Mouse (Mus musculus) CD4-positive, CD25-positive, alpha-beta regulatory T cell, adult 4 months (primary cell): ENCODE data around the gene Pafah1b2. TPM values are rescaled to one million over a fixed set of nuclear protein-coding genes. Genes with fewer than 3 reads are reported as not detected.

Experiments used
- ATAC-seq: one replicate; pipeline ENCODE4 v1.8.0; 2017
- polyA plus RNA-seq, 2 experiments: library from polyadenylated mRNA; unstranded; fragments of 100-300 nt; shearing (Covaris generic); gene quantifications; one replicate each; pipeline ENCODE4 v1.2.1; 2017

The Pafah1b2 gene
- polyA plus RNA-seq, result 10 to 100 TPM; 64.2 to 72.1 TPM

DNA sequence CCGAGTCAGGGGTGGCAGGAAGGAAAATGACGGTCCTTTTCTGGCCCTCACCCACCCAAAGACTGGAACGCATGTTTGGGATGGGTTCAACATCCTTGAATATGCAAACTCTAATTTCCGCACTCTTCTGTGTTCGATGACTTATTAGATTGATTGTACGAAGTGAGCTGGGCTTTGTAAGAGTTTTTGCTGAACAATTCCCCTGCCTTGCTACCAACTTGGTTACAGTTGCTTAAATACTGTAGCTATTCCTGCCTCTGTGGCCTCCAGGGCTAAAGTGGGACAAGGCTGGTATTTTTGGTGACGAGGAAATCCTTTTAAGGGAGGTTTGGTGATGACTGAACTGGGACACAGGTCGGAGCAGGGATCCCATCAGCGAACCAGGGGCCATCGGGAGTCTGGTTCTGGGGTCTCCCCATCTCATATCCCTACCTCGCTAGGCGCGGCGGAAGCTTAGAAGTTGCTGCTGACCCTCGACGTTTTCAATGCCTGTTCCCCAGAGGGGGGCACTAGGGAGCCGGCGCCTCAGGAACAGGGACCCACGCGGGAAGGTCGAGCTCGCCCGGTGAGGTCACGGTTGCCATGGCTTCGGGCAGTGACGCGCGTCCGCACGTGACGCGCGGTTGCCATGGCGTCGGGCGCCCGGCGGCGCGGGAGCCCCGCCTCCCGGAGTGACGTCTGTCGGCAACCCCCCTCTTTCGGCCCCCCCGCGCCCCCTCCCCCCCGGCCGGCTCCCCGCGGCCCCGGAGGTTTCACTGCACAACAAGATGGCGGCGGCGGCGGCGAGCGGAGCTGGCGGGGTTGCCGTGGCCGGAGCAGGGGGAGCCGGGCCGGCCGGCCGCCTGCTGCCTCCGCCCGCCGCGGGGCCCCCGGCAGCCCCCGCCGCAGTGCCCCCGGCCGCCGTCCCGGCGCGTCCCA lies at the start of gene Pafah1b2, which contains the start of gene Sik3:
TSS of gene Pafah1b2 (minus strand) at position 600 of the 918 bp plus-strand sequence.
TSS of gene Sik3 (plus strand) at position 730 of the 918 bp plus-strand sequence.
- ATAC-seq, result peak; percentile 82

DNA sequence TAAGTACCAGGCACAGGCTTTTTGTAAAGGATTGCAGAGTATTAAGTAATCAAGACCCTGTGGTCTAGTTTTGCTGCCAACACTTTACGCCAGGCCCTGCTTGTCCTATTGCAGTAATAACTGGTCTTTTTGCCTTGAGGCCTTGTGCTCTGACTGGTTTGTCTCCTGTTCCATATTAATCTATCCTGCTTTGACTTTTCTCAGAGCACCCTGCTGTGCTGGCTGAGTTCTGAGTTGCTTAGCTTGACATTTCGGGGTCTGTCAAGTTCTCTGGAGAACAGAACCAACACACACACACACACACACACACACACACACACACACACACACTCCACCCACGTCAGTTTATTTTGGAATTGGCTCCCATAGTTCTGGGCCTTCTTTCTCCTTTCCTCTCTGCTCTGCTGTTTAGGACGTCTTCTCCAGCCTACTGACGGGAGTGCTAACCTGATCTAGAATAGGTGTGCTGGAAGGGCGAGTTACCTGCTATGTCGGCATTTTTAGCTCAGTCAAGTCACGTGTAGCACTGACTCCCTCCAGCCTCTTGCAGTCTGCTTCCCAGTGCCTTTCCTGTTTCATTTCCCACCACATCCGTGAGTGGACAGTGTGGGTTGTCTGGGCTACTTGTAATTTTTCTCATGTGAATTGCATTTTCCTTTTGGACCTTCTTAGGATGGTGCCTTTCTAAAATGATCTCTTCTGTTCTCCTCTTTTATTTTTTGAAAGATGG lies 49.4 kb upstream of the Pafah1b2 start:
- ATAC-seq, result no peak

DNA sequence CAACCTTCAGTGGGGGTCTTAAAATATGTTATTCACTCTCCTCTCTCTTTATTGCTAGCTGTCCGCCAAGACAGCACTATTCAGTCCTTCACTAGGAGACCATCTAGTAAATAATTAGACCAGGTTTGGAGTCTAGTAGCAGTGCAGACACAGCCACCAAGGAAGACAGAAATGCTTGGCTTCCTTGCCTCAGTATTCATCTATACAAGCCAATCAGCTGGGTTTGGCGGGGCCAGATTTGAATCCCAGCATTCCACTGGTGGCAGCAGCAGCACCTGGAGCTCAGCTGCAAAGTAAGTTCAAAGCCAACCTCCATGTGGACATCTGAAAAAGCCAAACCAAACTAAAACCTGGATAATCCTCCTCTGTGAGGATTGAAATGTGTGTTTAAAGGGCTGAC lies 47.8 kb upstream of the Pafah1b2 start:
- ATAC-seq, result no peak

DNA sequence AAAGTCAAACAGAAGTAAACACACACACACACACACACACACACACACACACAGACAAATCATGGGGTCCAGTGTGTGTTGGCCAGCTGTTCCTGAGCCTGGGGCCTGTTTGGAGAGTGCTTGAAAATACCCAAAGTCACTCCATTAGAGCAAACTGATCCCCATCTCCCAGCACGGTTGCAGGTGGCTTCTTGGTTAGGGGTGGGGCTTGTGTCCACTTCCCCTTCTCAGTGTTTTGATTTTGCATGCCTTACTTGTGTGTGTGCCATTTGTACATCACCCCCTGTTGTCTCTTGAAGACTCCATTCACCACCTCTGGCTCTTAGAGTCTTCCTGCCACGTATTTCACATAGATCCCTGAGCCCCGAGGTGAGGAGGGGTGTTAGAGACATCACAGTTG lies 45.6 kb upstream of the Pafah1b2 start:
- no peak for ATAC-seq

DNA sequence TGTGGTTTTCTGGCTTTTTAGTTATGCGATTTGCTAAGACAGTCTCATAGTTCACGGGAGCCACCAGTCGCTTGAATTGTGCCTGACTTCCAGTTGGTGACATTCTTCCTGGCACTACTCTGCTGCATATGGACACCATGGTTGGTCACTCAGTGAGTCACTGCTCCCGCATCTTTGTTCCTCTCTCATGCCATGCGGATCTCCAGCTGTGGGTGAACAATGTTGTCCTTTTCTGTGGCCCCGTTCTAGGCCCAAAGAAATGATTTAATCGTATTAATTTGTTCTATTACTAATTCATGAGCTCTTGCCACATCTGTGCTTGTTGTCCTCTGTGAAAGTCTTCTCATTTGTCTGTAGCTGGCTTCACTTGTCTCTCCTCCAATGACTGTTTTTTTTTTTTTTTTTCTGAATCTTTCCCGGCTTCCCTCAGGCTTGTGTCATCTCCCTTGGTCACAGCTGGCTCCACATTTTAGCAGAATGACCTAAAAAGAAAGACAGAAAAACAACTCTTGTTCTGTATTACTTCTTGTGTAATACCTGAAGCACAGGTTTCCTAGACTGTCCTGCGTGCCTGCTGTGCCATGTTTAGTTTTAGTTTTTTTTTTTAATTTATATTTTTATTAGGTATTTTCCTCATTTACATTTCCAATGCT lies 40.6 kb upstream of the Pafah1b2 start:
- no peak for ATAC-seq

DNA sequence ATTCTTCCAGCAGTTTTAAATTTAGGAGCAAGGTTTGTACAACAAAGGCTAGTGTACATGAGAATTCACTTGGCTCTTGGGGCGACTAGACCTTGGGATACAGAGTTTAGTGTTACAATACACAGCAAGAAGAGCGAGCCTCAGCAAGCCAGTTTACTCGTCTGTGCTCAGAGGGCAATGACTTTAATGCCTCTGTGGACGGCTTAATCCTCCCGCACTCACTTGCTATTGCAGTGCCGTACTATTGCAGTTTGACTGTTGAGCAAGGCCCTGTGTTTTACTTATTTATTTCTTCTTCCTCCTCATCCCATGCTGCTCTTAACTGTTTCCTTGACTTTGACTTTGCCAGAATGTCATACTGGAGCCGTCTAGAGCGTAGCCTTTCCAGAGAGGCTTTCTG lies 37.7 kb upstream of the Pafah1b2 start:
- ATAC-seq, result no peak

DNA sequence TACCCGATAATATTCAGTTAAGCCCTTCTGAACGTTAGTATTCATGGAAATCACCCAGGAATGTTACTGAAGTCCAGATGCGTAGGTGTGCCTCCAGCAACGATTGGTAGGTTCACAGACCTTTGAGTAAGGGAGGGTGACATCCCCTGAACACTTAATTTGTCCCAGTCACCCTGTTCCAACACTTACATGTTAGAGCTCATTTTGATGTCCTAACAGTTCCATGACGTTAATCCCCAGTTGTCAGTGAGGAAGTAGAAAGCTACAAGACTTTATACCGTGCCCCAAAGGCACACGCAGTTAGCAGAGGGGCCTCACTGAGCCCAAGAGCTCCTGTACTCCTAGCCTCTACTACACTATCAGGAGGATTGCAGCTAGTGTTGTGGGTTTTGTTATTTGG lies 37.0 kb upstream of the Pafah1b2 start:
- ATAC-seq, result no peak

DNA sequence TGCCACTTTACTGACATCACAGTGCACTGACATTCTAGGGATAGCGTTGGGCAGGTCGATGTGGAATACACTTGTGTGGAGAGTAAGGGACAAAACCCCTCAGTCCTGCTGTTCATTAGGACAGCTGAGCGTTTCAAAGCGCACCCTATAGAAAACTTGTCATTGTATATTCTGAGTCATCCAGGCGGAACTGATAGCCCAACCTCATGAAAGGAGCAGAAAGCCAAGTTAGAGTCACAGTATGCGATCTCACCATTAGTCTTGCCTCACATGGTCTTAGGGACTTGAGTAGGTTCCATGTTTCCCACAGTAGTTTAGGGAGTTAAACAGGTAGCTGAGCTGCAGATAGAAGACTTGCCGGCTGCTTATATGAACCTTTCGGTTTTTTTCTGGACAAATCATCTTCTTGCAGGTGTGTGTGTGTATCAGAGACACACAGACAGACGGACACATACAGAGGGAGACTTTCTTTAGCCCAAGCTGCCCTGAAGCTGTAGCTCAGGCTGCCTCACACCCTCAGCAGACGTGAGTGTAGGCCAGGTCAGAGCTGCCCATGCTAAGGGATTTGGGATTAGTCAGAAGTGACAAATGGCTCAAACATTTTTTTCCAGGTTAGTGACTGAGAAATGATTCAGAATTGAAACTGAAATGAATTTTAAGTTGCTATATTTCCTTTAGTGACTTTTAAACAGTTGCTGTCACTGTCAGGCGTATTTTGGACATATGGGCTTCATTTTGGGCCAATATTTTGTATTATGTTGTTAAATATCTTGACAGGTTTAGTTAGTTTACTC lies 34.4 kb upstream of the Pafah1b2 start:
- ATAC-seq, result no peak

DNA sequence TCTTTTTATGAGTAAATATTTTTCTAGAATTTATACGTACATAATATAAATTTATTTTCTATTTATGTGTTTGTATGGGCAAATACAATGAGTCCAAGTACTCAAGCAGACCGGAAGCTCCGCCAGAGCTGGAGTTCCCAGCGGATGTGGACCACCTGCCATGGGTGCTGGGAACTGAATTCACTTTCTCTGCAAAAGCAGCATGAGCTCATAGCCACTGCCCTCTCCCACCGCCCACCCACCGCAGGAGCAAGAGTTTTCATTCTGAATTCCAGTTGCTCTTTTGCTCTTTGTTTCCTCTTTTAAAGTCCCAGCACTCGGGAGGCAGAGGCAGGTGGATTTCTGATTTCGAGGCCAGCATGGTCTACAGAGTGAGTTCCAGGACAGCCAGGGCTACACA lies 31.1 kb upstream of the Pafah1b2 start:
- no peak for ATAC-seq

DNA sequence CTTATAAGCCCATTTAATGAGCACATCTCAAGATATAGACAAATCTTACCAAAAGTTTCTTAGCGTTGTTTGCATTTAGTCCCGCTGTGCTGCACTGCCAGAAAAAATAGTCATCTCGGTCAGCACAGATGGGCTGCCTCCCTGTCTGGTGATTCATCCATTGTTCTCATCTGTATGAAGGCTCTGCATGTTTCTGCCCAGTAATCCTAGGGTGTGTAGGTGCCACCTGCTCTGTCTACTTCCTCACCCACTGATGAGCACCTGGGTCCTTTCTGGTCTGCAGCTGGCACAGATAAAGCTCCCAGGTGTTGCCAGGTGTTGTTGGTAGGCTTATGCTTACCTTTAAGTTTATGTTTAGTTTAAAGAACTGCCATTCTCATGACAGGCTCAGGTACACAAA lies 29.9 kb upstream of the Pafah1b2 start:
- no peak for ATAC-seq

DNA sequence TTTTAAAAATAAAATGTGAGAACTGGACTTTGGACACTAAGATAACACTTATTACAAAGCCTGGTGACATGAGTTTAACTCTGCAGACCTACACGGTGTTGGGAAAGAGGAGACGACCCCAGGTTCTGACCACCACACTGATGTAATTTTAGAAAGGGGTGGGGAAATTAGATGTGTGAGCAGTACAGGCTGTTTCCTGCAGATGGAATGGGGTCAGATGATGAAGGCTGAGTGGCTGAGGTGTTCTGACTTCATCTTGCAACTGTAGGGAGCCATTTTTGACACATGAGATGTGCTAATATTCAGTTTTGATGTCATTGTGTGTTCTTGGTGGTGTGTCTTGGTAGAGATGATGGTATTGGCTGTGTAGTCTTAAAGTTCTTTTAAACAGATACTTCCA lies 28.7 kb upstream of the Pafah1b2 start:
- ATAC-seq, result no peak

DNA sequence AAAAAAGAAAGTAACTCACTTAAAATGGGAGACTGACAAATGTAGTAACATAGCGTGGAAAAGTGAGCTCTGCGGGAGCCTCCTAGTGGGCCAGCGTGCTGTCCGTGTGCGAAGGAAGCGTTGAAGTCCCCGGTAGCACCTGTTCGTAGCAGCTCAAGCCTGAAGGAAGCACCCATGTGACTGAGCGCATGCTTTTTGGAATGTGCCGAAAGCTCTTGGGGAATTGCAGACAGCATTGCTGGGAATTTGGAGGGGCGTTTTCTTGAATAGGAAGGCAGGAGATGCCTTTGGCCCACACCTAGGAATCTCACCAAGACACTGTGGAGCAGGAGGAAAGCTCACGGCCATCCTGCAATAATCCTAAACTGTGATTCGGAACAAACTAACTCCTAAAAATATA lies 26.3 kb upstream of the Pafah1b2 start:
- ATAC-seq, result no peak

DNA sequence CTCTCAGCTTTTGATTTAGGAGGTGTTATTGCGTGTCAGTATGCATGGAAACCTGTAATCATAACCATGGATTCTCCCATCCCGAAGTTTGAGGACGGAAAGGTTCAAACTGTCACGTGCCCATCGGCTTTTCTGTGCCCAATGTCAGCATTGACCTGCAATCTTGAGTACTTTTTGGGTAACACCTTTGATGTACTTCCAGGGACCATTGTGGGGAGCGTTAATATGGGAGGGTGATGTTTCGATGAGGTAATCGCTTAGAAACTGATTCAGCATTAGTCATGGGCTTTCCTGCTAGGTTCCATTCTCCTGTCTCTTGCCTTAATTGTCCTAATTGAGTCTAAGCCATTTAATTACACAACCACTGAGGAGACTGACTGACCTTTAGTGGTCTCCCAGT lies 24.4 kb upstream of the Pafah1b2 start:
- no peak for ATAC-seq

DNA sequence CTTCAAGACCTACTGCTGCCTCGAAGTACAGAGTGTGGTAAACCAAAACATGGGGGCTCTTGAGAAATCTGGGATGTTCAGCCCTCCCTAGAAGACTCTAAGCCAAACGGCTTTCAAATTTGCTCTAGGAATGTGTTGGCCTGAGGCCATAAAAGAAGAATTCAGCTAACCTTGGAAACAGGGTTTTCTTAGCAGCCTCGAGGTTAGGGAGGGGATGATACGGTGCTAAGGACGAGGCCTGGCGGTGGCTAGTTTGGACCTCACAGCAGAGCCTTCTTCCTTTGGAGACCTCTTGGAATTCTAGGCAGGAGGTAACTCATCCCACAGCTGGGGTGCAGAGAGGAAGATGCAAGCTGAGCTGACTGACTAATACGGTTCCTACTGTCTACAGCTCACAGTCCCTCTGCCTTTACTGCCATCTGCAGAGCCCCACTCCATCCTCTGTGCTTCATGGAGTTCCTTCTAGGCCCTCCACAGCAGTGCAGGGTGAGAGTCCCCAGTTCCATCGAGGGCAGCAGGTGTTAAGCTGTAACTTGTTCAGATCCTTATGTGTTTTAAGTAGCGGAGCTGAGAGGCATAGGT lies 22.9 kb upstream of the Pafah1b2 start:
- ATAC-seq, result no peak

DNA sequence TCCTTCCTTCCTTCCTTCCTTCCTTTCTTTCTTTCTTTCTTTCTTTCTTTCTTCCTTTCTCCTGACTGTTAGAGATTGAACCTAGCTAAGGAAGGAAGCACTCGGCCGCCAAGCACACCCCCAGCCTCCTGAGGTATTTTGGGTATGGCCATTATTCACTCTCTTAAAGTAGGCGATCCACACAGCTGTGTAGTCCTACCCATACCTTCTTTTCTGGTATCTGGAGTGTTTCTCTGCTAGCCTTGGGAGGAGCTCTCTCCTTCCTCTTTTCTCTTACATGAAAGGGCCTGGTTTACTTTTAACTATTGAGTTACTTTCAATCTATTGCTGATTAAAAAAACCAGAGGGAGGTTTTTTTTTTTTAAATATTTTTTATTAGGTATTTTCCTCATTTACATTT lies 21.4 kb upstream of the Pafah1b2 start:
- ATAC-seq, result no peak

DNA sequence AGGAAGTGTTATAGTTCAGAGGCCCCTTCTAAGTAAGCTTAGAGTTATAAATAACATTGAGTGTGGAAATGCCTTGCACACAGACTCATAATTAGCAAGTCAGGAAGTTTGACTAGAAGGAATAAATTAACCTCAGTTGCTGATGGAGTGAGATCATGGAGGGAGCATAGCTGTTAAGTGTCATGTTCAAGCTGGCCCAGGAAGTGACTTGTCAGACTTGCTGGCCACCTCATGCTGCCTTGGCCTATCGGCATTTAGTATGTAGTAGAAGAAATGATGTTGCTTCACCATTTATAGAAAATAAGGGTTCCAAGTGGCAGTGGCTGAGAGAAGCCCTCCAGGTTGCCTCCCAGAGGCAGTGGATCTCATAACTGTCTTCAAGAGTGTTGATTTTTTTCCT lies 20.6 kb upstream of the Pafah1b2 start:
- ATAC-seq, result no peak

DNA sequence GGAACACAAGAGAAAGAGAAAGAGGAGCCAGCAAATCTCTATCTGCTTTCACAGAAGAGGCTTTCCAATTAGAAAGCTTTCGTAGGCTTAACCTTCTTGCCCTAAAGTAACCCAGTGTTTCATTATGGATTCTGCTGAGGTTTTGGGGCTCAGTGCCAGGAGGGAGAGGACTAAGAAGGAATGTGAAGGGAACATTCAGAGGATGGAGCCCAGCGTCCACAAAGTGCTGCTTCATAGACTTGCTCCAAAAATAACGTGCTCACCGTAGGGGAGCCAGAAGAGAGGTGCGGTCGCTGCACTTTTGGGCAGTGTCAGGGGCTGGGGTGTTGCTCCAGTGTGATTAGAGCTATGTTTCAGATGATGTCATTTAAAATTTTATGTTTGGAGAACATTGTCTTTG lies 19.7 kb upstream of the Pafah1b2 start:
- no peak for ATAC-seq

DNA sequence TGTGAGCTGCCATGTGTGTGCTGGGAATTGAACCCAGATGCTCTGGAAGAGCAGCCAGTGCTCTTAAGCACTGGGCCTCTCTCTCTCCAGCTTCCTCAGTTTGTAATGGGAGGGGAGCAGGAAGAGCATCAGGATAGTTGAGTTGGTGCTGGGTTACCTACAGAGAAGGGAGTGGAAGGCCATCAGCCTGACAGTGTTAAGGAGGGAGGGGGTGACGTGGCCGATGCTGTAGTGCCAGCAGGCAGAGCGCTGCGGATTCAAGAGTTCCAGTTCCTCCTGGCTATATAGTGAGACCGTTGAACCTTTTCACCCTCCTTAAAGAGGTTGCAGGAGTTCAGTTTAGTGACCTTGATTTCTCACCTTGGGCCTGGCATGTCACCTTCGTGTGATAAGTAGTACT lies 18.5 kb upstream of the Pafah1b2 start:
- no peak for ATAC-seq

DNA sequence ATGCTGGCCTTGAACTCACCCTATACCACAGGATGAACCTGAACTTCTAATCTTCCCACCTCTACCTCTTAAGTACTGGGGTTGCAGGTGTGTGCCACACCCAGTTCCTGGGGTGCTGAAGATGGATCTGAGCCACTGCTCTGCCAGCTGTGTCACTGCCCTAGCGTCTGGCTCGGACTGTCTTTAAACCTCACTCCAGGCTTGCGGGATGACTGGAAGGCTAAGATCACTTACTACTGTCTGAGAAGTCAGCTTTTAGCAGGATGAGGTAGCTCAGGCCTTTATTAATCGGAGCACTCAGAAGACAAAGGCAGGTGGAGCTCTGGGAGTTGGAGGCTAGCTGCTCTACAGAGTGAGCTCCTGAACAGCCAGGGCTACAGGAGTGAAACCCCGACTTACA lies 17.7 kb upstream of the Pafah1b2 start:
- ATAC-seq, result no peak

DNA sequence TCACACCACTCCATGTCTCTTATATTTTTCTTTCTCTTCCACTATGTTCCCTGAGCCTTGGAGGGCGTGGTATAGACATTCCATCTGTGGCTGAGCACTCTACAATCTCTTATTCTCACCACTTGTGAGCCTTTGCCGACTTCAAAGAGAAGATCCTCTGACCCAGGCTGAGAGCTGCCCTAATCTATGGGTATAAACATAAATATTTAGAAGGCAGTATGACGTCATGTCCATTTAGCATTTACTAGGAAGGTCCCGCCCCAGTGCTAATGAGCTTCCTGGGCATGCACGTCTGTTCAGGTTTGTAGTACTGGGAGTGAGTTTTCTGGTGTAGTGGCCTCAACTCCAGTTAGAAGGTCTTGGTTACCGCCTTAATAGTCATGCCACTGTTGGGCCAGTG lies 17.0 kb upstream of the Pafah1b2 start:
- no peak for ATAC-seq

DNA sequence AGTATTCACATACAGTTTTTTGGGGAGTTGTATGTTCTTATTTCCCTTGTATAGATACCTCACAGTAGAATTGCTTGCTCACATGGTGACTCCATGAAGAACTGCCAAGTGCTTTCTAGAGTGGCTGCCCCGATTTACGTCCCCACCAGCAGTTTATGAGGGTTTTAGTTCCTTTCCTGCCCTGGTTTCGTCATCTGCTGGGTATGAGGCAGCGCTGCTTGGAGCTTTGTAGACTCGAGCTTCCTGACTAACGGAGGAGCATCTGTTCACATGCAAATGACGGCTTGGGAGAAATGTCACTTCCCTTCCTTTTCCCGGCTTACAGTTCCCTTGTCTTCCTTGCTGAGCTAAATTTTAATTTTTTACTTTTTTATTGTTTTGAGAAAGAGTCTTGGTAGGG lies 15.5 kb upstream of the Pafah1b2 start:
- no peak for ATAC-seq
